Mouse (Mus musculus) testis, adult 2 months (tissue): ENCODE measurements at regions not wholly inside any gene's neighbourhood (a gene's known extent, or its start where the extent isn't known, plus 50 kb on each side); places are given as distances from the start of the nearest gene placed in this dataset.
"Not testable (repeated sequence)": the region's sequence is repeated elsewhere in the genome, so short reads cannot be mapped to it uniquely, and the experiment has no call there.

ENCODE experiments used
- CTCF ChIP-seq: fragments of 200-500 bp; IDR thresholded peaks from 2 replicates; pipeline ENCODE4 v1.5.1; 2012; ENCODE audit warnings: low read depth, mild to moderate bottlenecking, inconsistent platforms, low read length, moderate library complexity; ENCODE audit not compliant: control insufficient read depth, insufficient read depth, insufficient replicate concordance
- POLR2A ChIP-seq: fragments of 200-500 bp; IDR thresholded peaks from 2 replicates; pipeline ENCODE4 v1.6.1; 2012; ENCODE audit warnings: low read depth, mild to moderate bottlenecking, inconsistent platforms, low read length, moderate library complexity; ENCODE audit not compliant: control insufficient read depth

DNA sequence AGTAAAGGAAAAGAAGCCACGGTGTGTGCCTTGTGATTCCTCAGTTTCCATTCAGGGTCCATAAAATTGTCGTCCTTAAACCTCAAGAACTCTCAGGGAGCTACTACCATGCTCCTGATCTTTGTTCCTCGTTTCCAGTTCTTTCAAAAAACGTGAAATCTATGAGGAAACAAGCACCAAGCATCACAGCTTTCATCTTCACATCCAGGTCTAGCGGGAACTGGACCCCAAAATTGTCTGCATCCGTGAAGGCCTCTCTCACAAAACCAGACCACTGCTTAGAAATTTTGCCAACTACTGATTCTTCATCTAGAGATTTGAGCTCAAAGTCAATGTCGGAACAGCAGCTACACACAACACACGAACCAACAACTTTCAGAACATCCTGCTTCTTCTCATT is 491.0 kb upstream of the Gm9747 start:
- TF ChIP-seq POLR2A, CTCF: not testable (repeated sequence)
